Mouse (Mus musculus): ENCODE data around the gene Gsn. TPM values are rescaled to one million over a fixed set of nuclear protein-coding genes. Genes with fewer than 3 reads are reported as not detected.

Gene Gsn
- total and polyA plus RNA-seq, 3 experiments: 24.2 to 54.2 (median 42.9) TPM

DNA sequence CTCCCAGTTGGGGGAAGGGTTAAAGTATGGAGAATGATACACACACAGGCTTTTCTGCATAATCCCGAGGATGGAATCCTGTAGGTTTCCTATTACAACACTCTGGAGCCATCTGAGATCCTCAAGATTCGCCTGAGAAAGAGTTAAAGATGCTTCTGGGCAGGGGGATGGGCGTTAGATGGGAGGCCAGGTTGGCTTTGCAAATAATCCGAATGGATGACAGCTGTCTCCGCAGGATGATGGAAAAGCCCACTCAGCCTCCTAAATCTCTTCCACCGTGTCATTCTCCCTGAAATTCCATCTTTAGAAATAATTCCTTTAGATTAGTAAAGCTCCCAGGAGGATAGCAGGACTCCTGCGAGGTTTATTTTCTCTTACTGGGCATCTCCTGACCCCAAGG is 79.4 kb downstream of the Gsn start:
- no peaks in the 10 kb centered on the region for H3K36me3 ChIP-seq (replicated peaks in 1 of 2; ENCODE audit: control insufficient read depth in 1 of 2, insufficient read depth in 1 of 2, low read length in 1 of 2)
- dilution Hi-C loops (cut with MboI; ENCODE audit: extremely low pct_ligation_motif_present, extremely low pct_unique_long_range_greater_than_20kb, low sequenced_read_pairs) (no loop called here), in situ Hi-C loops (cut with MboI; ENCODE audit: low pct_ligation_motif_present, low pct_unique_long_range_greater_than_20kb, low sequenced_read_pairs) (loop anchor here (5.0 kb wide), 1 partner anchor 38 kb away; no protein-coding TSS in a partner anchor)
- peaks cover 12% of the 10 kb centered on the region for H3K27me3 ChIP-seq (replicated peaks)
- H3K79me2 ChIP-seq (replicated peaks; ENCODE audit: control insufficient read depth, extremely low read depth, insufficient read depth, poor library complexity, severe bottlenecking): no peaks in the 10 kb centered on the region
- H3K9ac ChIP-seq (ENCODE audit: insufficient read depth, low read depth): no peak overlapping the region
- no peak for TF ChIP-seq MAFK (IDR thresholded peaks at IDR 0.05; ENCODE audit: insufficient replicate concordance, low read length)
- TF ChIP-seq MEF2A (IDR thresholded peaks at IDR 0.05; ENCODE audit: borderline replicate concordance, low read depth, low read length): no peak
- no peak for TF ChIP-seq NELFE (IDR thresholded peaks at IDR 0.05; ENCODE audit: low read depth, low read length)
- no peak for TF ChIP-seq JUND (conservative IDR thresholded peaks at IDR 0.05; ENCODE audit: low read depth, low read length)
- TF ChIP-seq ZKSCAN1 (IDR thresholded peaks at IDR 0.05; ENCODE audit: borderline replicate concordance, low read depth, low read length): no peak
- no peak for TF ChIP-seq SMC3 (IDR thresholded peaks at IDR 0.05; ENCODE audit: low read depth, low read length)
- TF ChIP-seq CTCF (conservative IDR thresholded peaks at IDR 0.05 in 1 of 2, IDR thresholded peaks at IDR 0.05 in 1 of 2; ENCODE audit: low read depth in 2 of 2, low read length in 2 of 2): no peak
- no peak for TF ChIP-seq RAD21 (IDR thresholded peaks at IDR 0.05; ENCODE audit: low read depth, low read length)
- TF ChIP-seq ZC3H11A (IDR thresholded peaks at IDR 0.05; ENCODE audit: low read depth, low read length): no peak
- no peak for TF ChIP-seq POLR2AphosphoS2 (IDR thresholded peaks at IDR 0.05; ENCODE audit: low read depth, low read length)
- no peak for TF ChIP-seq ELF1 (IDR thresholded peaks at IDR 0.05; ENCODE audit: low read depth, low read length)
- TF ChIP-seq TCF12 (IDR thresholded peaks at IDR 0.05; ENCODE audit: low read depth, low read length): no peak
- no peak for TF ChIP-seq BHLHE40 (IDR thresholded peaks at IDR 0.05; ENCODE audit: low read depth, low read length)
- TF ChIP-seq MAX (IDR thresholded peaks at IDR 0.05; ENCODE audit: low read length): no peak
- no peak for TF ChIP-seq HCFC1 (IDR thresholded peaks at IDR 0.05; ENCODE audit: low read depth, low read length)
- TF ChIP-seq SIN3A (IDR thresholded peaks at IDR 0.05; ENCODE audit: low read length): no peak
- no peak overlapping the region for H3K4me3 ChIP-seq (replicated peaks in 1 of 3; ENCODE audit: low read depth in 2 of 3, low read length in 2 of 3, poor library complexity in 1 of 3)
- peaks cover 3 to 13% of the 10 kb centered on the region in 2 experiments for H3K4me1 ChIP-seq (ENCODE audit: control insufficient read depth in 1 of 2, insufficient read depth in 2 of 2)
- H3K4me2 ChIP-seq (ENCODE audit: insufficient read depth, low read depth, poor library complexity, severe bottlenecking): no peak overlapping the region
- no peak overlapping the region for H3K27ac ChIP-seq (ENCODE audit: insufficient read depth, low read depth)
- no peaks in the 10 kb centered on the region for H3K9me3 ChIP-seq (replicated peaks; ENCODE audit: low read length)
- DNase-seq (ENCODE audit: extremely low read depth): no peak

DNA sequence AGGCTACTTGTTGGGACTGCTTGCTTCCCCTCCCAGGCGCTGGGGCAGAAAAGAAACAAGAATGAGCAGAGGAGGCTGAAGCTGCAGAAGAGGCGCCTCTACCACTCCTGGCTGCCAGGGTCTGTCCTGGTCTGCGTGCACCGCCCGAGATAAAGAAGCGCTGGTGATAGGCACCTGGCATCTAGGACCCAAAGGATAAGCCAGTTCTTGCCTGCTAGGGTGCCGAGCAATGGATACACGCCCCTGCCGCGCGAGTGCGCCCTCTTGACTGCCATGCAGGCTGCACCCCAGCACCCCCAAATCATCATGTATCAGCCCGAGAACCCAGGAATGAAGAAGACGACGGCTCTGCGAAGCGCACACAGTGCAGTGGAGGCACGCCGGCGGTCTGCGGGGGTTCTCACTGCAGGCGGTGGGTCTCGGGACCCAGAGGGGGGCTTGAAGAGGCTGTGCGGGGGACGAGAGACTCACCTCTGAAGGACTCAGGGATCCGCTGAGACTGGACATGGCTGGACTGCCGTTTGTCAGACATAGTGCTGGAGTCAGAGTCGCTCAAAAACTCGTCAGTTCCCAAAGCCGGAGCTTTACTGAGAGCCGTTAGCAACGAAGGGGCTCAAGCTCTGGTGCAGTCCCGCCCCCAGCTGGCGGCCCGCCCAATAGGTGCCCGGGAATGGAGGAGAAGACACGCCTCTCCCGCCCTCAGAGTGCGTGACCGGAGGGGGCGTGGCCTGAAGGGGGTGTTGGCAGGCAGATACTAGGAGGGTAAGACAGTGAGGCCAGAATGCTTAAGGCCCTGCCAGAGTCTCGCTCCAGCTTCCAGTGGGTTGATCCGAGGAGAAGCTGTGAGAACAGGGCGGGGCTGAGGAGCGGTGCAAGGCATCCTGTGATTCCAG is 80.5 kb downstream of the Gsn start, which contains the start of gene Stom:
Gene Stom, minus strand, starts transcription at position 589 of the 893 bp plus-strand sequence.
- peak; percentile 98 for DNase-seq (ENCODE audit: extremely low read depth)
- Histone ChIP-seq H3K9me3 (replicated peaks; ENCODE audit: low read length) (no peaks in the 10 kb centered on the region), H3K4me2 (ENCODE audit: insufficient read depth, low read depth, poor library complexity, severe bottlenecking) (peak within 1 kb of the TSS; percentile 79), H3K27ac (ENCODE audit: insufficient read depth, low read depth) (no peak within 1 kb of the TSS), H3K4me3 (replicated peaks in 1 of 3; ENCODE audit: low read depth in 2 of 3, low read length in 2 of 3, poor library complexity in 1 of 3) (peak within 1 kb of the TSS; percentile 69 to 78 (median 76)), H3K27me3 (replicated peaks) (peaks cover 12% of the 10 kb centered on the region), H3K79me2 (replicated peaks; ENCODE audit: control insufficient read depth, extremely low read depth, insufficient read depth, poor library complexity, severe bottlenecking) (no peaks in the 10 kb centered on the region), H3K9ac (ENCODE audit: insufficient read depth, low read depth) (peak within 1 kb of the TSS; percentile 66), H3K4me1 (ENCODE audit: control insufficient read depth in 1 of 2, insufficient read depth in 2 of 2) (peaks cover 5 to 16% of the 10 kb centered on the region in 2 experiments), H3K36me3 (replicated peaks in 1 of 2; ENCODE audit: control insufficient read depth in 1 of 2, insufficient read depth in 1 of 2, low read length in 1 of 2) (no peaks in the 10 kb centered on the region)
- in situ Hi-C loops (cut with MboI; ENCODE audit: low pct_ligation_motif_present, low pct_unique_long_range_greater_than_20kb, low sequenced_read_pairs) (loop anchor here (5.0 kb wide), 1 partner anchor 39 kb away; no protein-coding TSS in a partner anchor), dilution Hi-C loops (cut with MboI; ENCODE audit: extremely low pct_ligation_motif_present, extremely low pct_unique_long_range_greater_than_20kb, low sequenced_read_pairs) (no loop called here)
- TF ChIP-seq CTCF (conservative IDR thresholded peaks at IDR 0.05 in 1 of 2, IDR thresholded peaks at IDR 0.05 in 1 of 2; ENCODE audit: low read depth in 2 of 2, low read length in 2 of 2) (peak in 1 of 2 experiments; percentile 8; a peak in 1 of 4 replicates), POLR2A (IDR thresholded peaks at IDR 0.05; ENCODE audit: low read depth, low read length) (peak; percentile 71), ZKSCAN1 (IDR thresholded peaks at IDR 0.05; ENCODE audit: borderline replicate concordance, low read depth, low read length) (no peak), KAT2A (IDR thresholded peaks at IDR 0.05; ENCODE audit: insufficient replicate concordance, low read length) (no peak), ZMIZ1 (IDR thresholded peaks at IDR 0.05; ENCODE audit: low read depth, low read length) (peak; percentile 73), EP300 (IDR thresholded peaks at IDR 0.05; ENCODE audit: low read length) (no peak), E2F4 (IDR thresholded peaks at IDR 0.05; ENCODE audit: insufficient replicate concordance, low read depth, low read length) (no peak), MXI1 (IDR thresholded peaks at IDR 0.05; ENCODE audit: low read depth, low read length) (no peak), BHLHE40 (IDR thresholded peaks at IDR 0.05; ENCODE audit: low read depth, low read length) (0 out of 2 replicates have a peak, but pooled peaks have one; percentile 12), USF1 (IDR thresholded peaks at IDR 0.05; ENCODE audit: low read depth, low read length) (peak; percentile 13; the same call in 1 of the 2 replicates), CHD2 (IDR thresholded peaks at IDR 0.05; ENCODE audit: low read length) (no peak), RCOR1 (conservative IDR thresholded peaks at IDR 0.05; ENCODE audit: low read depth, low read length) (no peak), NELFE (IDR thresholded peaks at IDR 0.05; ENCODE audit: low read depth, low read length) (peak; percentile 54; the same call in 1 of the 2 replicates), JUND (conservative IDR thresholded peaks at IDR 0.05; ENCODE audit: low read depth, low read length) (no peak), TCF12 (IDR thresholded peaks at IDR 0.05; ENCODE audit: low read depth, low read length) (peak; percentile 62), MAFK (IDR thresholded peaks at IDR 0.05; ENCODE audit: insufficient replicate concordance, low read length) (no peak)
